Mouse (Mus musculus): Measurements from ENCODE around the gene Iars. TPM values are rescaled to one million over a fixed set of nuclear protein-coding genes. Genes with fewer than 3 reads are reported as not detected.
"Not testable (repeated sequence)": the region's sequence is repeated elsewhere in the genome, so short reads cannot be mapped to it uniquely, and the experiment has no call there.

Gene Iars
- total RNA-seq, 2 experiments from 2014 or later, result 65.1 to 82.4 TPM

DNA sequence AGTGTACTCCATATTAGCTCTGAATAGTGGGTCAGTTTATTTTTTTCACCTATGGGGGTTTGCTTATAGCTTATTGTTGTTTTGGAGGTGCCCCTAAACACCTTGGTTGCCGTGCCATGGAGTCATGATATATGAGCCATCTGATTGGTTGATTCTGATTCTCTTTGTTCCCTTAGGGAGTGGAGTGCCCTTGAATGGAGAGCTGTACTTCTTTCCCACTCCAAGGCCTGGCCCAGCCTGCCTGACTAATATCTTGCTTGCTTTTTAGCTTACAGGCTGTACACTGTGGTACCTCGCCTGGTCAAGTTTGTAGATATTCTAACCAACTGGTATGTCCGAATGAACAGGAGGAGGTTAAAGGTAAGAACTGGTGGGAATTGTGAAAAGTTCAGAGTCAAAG, 37.4 kb downstream of the Iars start:
- no peak for DNase-seq (ENCODE audit: low spot score in 2 of 2)

DNA sequence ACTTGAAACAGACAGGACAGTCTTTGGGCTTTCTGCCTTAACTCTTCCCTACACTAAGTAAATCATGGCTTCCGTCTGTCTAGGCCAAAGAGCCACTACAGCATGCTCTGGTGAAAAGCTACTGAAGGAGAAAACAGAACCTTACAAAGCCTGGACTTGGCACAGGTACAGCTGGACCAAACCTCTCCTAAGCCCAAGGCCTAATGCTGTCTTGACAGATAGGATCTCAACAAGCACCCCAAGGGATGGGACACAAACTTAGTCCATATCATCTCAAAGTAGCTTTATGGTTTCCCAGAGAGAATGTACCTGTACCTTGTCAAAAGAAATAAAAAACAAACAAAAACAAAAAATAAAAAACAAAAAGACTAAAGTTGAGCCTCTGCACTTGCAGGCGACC, 54.5 kb downstream of the Iars start:
- DNase-seq (ENCODE audit: low spot score in 2 of 2), result no peak

DNA sequence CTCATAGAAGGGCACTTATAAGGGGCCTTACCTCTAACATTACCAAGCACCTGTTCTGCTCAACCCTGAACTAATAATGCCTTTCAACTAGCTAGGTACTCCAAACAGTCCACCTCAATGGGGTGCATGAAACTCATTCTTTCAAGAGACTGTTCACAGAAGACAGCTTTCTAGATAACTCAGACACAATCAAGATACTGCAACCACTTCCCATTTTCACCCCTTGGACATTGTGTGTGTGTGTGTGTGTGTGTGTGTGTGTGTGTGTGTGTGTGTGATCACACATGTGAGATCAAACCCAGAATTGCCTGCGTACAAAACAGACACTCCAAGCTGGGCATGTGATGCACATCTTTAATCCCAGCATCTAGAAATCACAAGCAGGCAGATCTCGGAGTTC, 56.1 kb downstream of the Iars start:
- no peak for DNase-seq (ENCODE audit: low spot score in 2 of 2)

DNA sequence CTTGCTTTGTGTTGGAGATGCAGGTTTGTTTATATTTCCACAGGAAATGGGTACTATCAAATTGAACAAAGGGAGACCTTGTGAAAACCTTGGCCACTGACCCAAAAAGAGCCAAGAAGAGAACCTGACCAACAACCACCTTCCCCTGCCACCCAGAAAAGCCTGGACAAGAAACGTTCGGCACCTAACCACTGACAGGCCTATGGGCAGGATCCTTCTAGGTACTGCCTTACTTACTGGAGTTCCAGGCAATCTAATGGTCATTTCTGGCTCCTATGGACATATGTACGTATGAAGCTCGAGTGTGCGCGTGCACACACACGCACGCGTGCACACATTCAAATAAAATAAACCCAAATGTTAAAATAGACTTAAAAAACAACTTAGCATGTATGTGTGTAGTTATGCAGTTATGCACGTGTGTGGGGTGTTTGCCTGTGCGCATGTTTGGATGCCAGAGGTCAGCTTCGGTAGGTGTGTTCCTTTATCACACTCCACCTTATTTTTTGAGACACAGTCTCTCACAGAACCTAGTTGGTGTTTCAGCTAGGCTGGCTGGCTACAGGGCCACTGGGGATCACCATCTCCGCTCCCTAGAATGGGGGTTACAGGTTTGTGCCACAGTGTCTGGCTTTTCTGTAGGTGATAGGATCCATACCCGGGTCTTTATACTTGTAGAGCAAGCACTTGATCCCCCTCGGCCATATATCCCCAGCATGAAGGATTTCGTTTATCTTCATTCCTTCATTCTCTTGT, 59.6 kb downstream of the Iars start:
- no peak for DNase-seq (ENCODE audit: low spot score in 2 of 2)

DNA sequence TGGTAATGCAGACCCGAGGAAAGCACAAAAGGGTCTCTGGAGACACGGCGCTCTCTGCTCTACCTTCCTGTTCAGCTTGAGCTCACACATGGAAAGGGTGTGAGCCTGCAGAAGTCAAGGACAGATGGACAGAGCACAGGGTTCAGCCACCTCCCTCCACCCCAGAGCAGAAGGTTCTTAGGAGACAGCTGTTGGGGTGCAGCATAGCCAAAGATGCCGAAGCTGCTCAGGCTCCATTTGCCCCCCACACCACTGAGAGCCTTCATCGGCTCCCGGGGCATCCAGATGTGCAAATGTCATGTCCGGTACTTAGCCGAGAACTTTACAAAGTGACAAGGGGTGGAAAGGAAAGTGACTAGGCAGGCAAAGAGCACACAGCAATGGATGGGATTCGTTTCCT, 74.7 kb downstream of the Iars start:
- no peak for DNase-seq (ENCODE audit: low spot score in 2 of 2)

DNA sequence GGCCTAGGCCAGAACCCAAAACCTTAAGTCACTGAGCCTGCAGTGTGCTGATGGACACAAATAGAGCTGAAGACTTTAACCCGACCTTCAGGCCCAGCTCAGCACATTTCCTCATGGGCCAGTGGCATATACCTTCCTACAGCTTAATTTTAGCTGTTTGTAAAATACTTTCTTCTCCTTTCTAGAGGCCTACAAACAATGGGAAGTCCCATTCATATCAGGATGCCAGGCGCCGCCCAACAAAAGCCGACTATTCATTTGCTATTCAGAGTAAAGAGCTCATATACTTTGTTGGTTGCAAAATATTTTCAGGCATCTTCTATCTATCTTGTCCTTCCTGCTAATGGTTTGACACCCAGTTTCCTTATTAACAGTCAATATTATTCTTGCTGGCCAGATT, 76.1 kb downstream of the Iars start:
- no peak for DNase-seq (ENCODE audit: low spot score in 2 of 2)

DNA sequence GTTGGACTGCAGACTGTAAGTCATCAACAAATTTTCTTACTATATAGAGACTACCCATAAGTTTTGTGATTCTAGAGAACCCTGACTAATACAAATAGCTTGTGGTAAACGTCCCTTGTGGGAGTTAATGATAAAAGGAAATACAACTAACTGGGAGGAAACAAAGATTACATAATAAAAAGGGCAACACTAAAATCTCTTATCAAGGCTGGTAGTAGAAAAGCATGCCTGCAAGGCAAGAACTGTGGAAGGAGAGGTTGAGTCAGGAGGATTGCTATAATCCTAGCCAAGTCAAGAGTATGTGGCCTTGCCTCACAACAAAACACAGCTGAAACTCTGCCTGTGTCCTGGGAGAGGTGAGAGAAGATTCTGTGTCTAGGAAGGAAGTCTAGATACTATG, 78.8 kb downstream of the Iars start:
- no peak for DNase-seq (ENCODE audit: low spot score in 2 of 2)

DNA sequence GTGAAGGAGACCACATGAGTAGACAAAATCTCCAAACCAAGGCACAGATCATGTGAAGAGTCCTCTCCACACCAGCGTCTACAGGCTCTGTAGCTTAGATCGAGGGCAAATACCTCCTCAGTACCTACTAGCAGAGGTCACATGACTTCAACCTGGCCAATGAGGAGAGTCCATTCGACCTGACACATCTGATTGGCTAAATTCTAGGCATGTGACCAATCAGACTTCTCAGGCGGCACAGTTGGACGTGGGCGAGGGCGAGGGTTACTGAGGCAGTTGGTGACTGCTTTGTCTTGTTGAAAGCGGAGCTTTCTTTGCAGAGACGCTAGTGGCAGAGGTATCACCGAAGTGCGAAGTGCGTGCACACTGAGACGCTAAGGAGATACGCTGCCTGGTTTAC, 80.3 kb downstream of the Iars start:
- DNase-seq (ENCODE audit: low spot score in 2 of 2), result no peak

DNA sequence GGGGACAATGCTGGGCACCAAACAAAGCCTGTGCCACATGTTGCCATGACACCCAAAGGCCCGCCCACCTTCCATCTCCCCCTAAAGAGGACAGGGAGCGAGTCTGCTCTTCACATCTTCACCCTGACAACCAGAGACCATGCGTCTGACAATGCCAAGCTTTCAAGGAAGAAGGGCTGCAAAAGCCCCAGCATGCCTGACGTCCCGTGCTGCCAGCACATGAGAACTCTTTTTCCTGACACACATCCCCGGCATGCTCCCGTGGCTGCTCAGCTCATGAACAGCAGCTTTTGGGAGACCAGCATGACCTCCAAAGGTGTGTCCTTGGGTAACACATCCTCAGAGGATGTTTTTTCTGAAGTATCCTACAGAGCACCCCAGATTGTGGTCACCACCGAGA, 83.4 kb downstream of the Iars start:
- DNase-seq (ENCODE audit: low spot score in 2 of 2), result no peak

DNA sequence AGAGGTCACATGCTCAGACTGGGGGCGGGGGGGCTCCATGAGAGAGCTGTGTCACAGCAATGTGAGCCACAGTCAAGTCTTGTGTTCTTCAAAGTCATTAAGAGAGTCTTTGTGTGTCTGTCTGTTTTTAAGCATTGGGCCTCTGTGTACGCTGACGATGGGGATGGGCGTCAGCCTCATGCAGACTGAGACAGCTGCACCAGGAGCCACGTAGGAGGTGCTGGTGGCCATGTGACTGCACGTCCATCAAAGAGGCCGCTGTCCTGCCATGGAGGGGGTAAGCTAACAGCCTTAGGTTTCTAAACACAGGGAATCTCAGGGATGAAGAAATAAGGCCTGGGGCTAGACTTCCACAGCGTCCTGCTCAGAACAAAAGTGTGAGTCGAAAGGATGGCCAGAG, 84.4 kb downstream of the Iars start:
- no peak for DNase-seq (ENCODE audit: low spot score in 2 of 2)

DNA sequence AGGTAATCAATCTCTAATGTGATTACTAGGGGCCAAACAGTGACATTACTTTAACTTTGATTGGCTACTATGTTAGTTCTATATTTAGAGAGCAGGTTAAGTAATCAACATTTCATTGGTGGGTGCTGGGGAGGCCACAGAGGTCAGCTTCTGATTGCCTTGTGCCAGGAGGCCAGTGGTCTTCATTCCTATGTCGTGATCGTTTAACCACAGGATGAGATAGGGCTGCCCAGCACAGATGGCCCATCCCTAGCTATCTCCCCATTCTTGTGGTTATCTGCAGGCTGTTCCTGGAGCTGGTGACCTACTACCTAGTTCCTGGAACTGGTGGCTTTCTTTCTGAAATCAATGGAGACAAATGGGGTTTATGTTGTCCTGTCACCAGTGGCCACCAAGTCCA, 86.1 kb downstream of the Iars start:
- DNase-seq (ENCODE audit: low spot score in 2 of 2), result no peak

DNA sequence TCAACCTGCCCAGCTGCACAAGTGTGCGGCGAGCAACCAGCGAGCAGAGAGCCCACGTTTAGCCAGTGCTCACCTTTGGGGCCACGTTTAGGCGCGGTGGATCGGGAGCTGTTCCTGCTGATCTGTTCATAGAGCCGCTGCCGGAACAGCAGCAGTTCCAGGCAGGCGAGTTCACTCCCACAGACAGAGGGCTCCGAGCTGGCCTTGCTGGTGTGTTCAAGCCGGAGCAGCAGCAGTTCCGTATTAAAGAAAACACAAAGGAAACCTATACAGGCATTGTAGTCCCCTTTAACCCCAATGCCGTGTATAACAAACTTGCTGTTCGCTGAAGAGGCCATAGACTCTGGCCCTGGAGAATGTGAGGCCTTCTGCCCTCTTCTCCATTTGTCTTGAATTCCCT, 87.2 kb downstream of the Iars start:
- DNase-seq (ENCODE audit: low spot score in 2 of 2), result no peak

DNA sequence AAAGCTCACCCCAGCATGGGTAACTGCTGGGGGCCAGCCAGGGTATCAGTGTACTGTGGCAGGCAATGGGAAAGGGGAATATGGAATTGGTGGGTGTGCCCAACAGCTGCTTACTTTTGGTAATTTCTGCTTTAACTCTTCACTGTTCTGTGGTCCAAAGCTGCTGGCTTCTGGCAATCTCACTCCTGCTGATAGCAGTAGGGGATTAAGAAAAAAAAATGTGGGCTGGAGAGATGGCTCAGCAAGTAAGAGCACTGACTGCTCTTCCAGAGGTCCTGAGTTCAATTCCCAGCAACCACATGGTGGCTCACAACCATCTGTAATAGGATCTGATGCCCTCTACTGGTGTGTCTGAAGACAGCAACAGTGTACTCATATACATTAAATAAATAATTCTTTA, 89.6 kb downstream of the Iars start:
- not testable (repeated sequence) for DNase-seq (ENCODE audit: low spot score in 2 of 2)

Other genes with a start within 250 kb of the Iars start
- gene Tes3-ps, start 188.8 kb upstream of the Iars start, total RNA-seq (2021), result 1 to 10 TPM; 1.1 to 1.9 TPM
- gene Ecm2, start 177.3 kb upstream of the Iars start, total RNA-seq (2021), result 1 to 10 TPM; 6.1 to 6.3 TPM
- gene Aspn, start 137.7 kb upstream of the Iars start, total RNA-seq (2021), result 10 to 100 TPM; 28.6 to 39.0 TPM
- 1 to 10 TPM; 1.5 to 1.7 TPM for gene Omd, start 99.6 kb upstream of the Iars start, total RNA-seq (2021)
- gene Ogn, start 74.1 kb upstream of the Iars start, total RNA-seq (2021), result 10 to 100 TPM; 54.9 to 57.2 TPM
- gene Cenpp, start 29.3 kb upstream of the Iars start, total RNA-seq (2021), result 1 to 10 TPM; 8.8 to 9.8 TPM
- gene Nol8, start 29.0 kb upstream of the Iars start, total RNA-seq (2021), result 10 to 100 TPM; 16.4 to 18.6 TPM
- not detected for gene Gm30302, start 116.9 kb downstream of the Iars start, total RNA-seq (2021)